Mouse (Mus musculus) ES-Bruce4 (cell line): ENCODE measurements around the gene Tomm34. TPM values are rescaled to one million over a fixed set of nuclear protein-coding genes. Genes with fewer than 3 reads are reported as not detected.
"Not testable (repeated sequence)": the region's sequence is repeated elsewhere in the genome, so short reads cannot be mapped to it uniquely, and the experiment has no call there.

Experiments
- H3K27ac ChIP-seq: 2 replicates; pipeline ENCODE4 v1.5.1; 2012; ENCODE audit warnings: low read length, inconsistent platforms; ENCODE audit not compliant: insufficient read depth
- H3K27me3 ChIP-seq: 2 replicates; pipeline ENCODE4 v1.6.1; 2012; ENCODE audit warnings: mild to moderate bottlenecking, low read length, inconsistent platforms; ENCODE audit not compliant: control insufficient read depth, poor library complexity, insufficient read depth, severe bottlenecking
- H3K36me3 ChIP-seq: 2 replicates; pipeline ENCODE4 v1.6.1; 2012; ENCODE audit warnings: inconsistent platforms, mild to moderate bottlenecking, low read length, moderate library complexity; ENCODE audit not compliant: control insufficient read depth, poor library complexity, insufficient read depth, severe bottlenecking
- H3K4me1 ChIP-seq: one replicate; pipeline ENCODE4 v1.8.1; 2011; ENCODE audit warnings: low read length; ENCODE audit not compliant: control insufficient read depth, insufficient read depth
- H3K4me3 ChIP-seq: 2 replicates; pipeline ENCODE4 v1.5.1; 2011; ENCODE audit warnings: low read depth, mild to moderate bottlenecking, low read length
- H3K9ac ChIP-seq: 2 replicates; pipeline ENCODE4 v1.6.1; 2012; ENCODE audit warnings: low read depth, mild to moderate bottlenecking, inconsistent platforms; ENCODE audit not compliant: poor library complexity, severe bottlenecking
- H3K9me3 ChIP-seq: replicated peaks from 2 replicates; pipeline ENCODE4 v1.6.1; 2012; ENCODE audit warnings: mild to moderate bottlenecking, low read length, inconsistent platforms; ENCODE audit not compliant: control insufficient read depth, poor library complexity, insufficient read depth, severe bottlenecking
- CTCF ChIP-seq: IDR thresholded peaks from one replicate; pipeline ENCODE4 v1.8.1; 2011; ENCODE audit warnings: low read depth, low read length
- EP300 ChIP-seq: IDR thresholded peaks from 2 replicates; pipeline ENCODE4 v1.6.1; 2011; ENCODE audit warnings: low read depth, low read length; ENCODE audit not compliant: insufficient read depth
- POLR2A ChIP-seq: IDR thresholded peaks from one replicate; pipeline ENCODE4 v1.8.1; 2011; ENCODE audit warnings: low read length; ENCODE audit not compliant: insufficient read depth
- polyA plus RNA-seq: library from polyadenylated mRNA; stranded (reverse); fragments of >200 nt; gene quantifications from 2 replicates; pipeline ENCODE4 v1.2.4, GENCODE M21; 2011; ENCODE audit warnings: low read depth; ENCODE audit not compliant: missing spikeins, insufficient read depth, insufficient read length

Gene Tomm34
- polyA plus RNA-seq, 1 experiment: 90.0 TPM

GRCm38 (mm10) chr2:164073120-164073519 is 2.2 kb upstream of the Tomm34 start:
- no peaks in the 10 kb centered on the region for H3K36me3 ChIP-seq
- no peak overlapping the region; the same call in 1 of the 2 replicates for H3K4me3 ChIP-seq
- TF ChIP-seq POLR2A (no peak), EP300 (no peak), CTCF (no peak)
- H3K9ac ChIP-seq: peak overlapping the region; percentile 42
- no peaks in the 10 kb centered on the region for H3K9me3 ChIP-seq
- no peaks in the 10 kb centered on the region for H3K27me3 ChIP-seq
- H3K4me1 ChIP-seq: no peaks in the 10 kb centered on the region
- H3K27ac ChIP-seq: peak overlapping the region; percentile 69

GRCm38 (mm10) chr2:164072109-164072508 is 1.1 kb upstream of the Tomm34 start:
- H3K27ac ChIP-seq: peak overlapping the region; percentile 69
- TF ChIP-seq CTCF (no peak), POLR2A (no peak)
- H3K36me3 ChIP-seq: no peaks in the 10 kb centered on the region
- H3K9ac ChIP-seq: peak overlapping the region; percentile 83
- no peak overlapping the region for H3K4me3 ChIP-seq
- no peaks in the 10 kb centered on the region for H3K4me1 ChIP-seq
- no peaks in the 10 kb centered on the region for H3K27me3 ChIP-seq
- H3K9me3 ChIP-seq: no peaks in the 10 kb centered on the region

- H3K36me3 ChIP-seq, H3K9me3 ChIP-seq, H3K27me3 ChIP-seq, H3K4me1 ChIP-seq: not testable (repeated sequence)
- peak overlapping the region; percentile 45 for H3K27ac ChIP-seq
- peak overlapping the region; percentile 27 for H3K4me3 ChIP-seq
- H3K9ac ChIP-seq: peak overlapping the region; percentile 83
Observed at GRCm38 (mm10) chr2:164071437-164071820, 460 bp upstream of the Tomm34 start.

GRCm38 (mm10) chr2:164070142-164070764 is 716 bp downstream of the Tomm34 start, which contains the start of gene Stk4:
Gene Stk4 (plus strand): TSS chr2:164070322.
- Histone ChIP-seq H3K9ac (peak within 1 kb of the TSS; percentile 83), H3K4me1 (no peaks in the 10 kb centered on the region), H3K27ac (no peak within 1 kb of the TSS), H3K27me3 (no peaks in the 10 kb centered on the region), H3K36me3 (peaks cover 12% of the 10 kb centered on the region), H3K9me3 (no peaks in the 10 kb centered on the region), H3K4me3 (peak within 1 kb of the TSS; percentile 81)
- TF ChIP-seq CTCF: no peak
- no peak for TF ChIP-seq EP300
- TF ChIP-seq POLR2A: no peak

- TF ChIP-seq CTCF (no peak), EP300 (no peak), POLR2A (no peak)
- no peaks in the 10 kb centered on the region for H3K4me1 ChIP-seq
- no peak overlapping the region for H3K4me3 ChIP-seq
- H3K27ac ChIP-seq: no peak overlapping the region
- H3K9me3 ChIP-seq: no peaks in the 10 kb centered on the region
- no peaks in the 10 kb centered on the region for H3K27me3 ChIP-seq
- H3K9ac ChIP-seq: no peak overlapping the region
- peaks cover 54% of the 10 kb centered on the region for H3K36me3 ChIP-seq
Observed at GRCm38 (mm10) chr2:164059634-164060235, 11.2 kb downstream of the Tomm34 start.

- Histone ChIP-seq H3K27ac (no peak overlapping the region), H3K27me3 (no peaks in the 10 kb centered on the region), H3K4me3 (no peak overlapping the region), H3K4me1 (no peaks in the 10 kb centered on the region), H3K36me3 (peaks cover 41% of the 10 kb centered on the region), H3K9me3 (no peaks in the 10 kb centered on the region), H3K9ac (no peak overlapping the region)
- no peak for TF ChIP-seq POLR2A
- TF ChIP-seq CTCF: no peak
- TF ChIP-seq EP300: no peak
Observed at GRCm38 (mm10) chr2:164054671-164055070, 16.3 kb downstream of the Tomm34 start.
